Mouse (Mus musculus): ENCODE data around the gene Cilp. TPM values are rescaled to one million over a fixed set of nuclear protein-coding genes. Genes with fewer than 3 reads are reported as not detected.
"Not testable (repeated sequence)": the region's sequence is repeated elsewhere in the genome, so short reads cannot be mapped to it uniquely, and the experiment has no call there.

Cilp gene
- polyA plus RNA-seq, 1 experiment from 2014 or later: not detected

DNA sequence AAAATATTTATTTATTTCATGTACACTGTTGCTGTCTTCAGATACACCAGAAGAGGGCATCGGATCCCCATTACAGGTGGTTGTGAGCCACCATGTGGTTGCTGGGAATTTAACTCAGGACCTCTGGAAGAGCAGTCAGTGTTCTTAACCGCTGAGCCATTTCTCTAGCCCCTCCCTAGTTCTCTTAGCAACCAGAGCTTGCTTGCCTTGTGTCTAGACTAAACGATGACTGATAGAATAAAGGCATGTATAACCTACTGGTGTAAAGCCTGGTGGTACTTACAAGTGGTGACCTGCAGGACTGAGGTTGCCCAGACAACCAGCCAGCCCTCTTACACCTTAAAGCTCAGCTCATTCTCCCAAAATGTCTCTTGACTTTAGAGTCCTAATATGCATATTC, 9.9 kb downstream of the Cilp start:
- not testable (repeated sequence) for ATAC-seq (ENCODE audit: insufficient number of reproducible peaks, low FRiP score); H3K9me3 ChIP-seq (replicated peaks); H3K4me2 ChIP-seq; H3K27ac ChIP-seq (ENCODE audit: poor library complexity, severe bottlenecking); H3K4me1 ChIP-seq (replicated peaks); H3K4me3 ChIP-seq; H3K9ac ChIP-seq; H3K27me3 ChIP-seq (replicated peaks); H3K36me3 ChIP-seq
- 81% methylated on average over 3 of the region's 3 CpGs for WGBS

GRCm38 (mm10) chr9:65275810-65276530, 11.0 kb downstream of the Cilp start:
- Histone ChIP-seq H3K27me3 (replicated peaks) (no peaks in the 10 kb centered on the region), H3K4me3 (no peak overlapping the region), H3K9me3 (replicated peaks) (no peaks in the 10 kb centered on the region), H3K4me1 (replicated peaks) (no peaks in the 10 kb centered on the region), H3K27ac (ENCODE audit: poor library complexity, severe bottlenecking) (no peak overlapping the region), H3K9ac (no peak overlapping the region), H3K4me2 (no peak overlapping the region), H3K36me3 (no peaks in the 10 kb centered on the region)
- no peak for ATAC-seq (ENCODE audit: insufficient number of reproducible peaks, low FRiP score)
- WGBS: 75% methylated on average over 4 of the region's 4 CpGs

- no peak overlapping the region for H3K4me2 ChIP-seq
- H3K27ac ChIP-seq (ENCODE audit: poor library complexity, severe bottlenecking): no peak overlapping the region
- no peak overlapping the region for H3K9ac ChIP-seq
- 60% methylated on average over 5 of the region's 5 CpGs for WGBS
- H3K27me3 ChIP-seq (replicated peaks): no peaks in the 10 kb centered on the region
- no peak for ATAC-seq (ENCODE audit: insufficient number of reproducible peaks, low FRiP score)
- no peaks in the 10 kb centered on the region for H3K9me3 ChIP-seq (replicated peaks)
- no peaks in the 10 kb centered on the region for H3K36me3 ChIP-seq
- H3K4me3 ChIP-seq: no peak overlapping the region
- H3K4me1 ChIP-seq (replicated peaks): no peaks in the 10 kb centered on the region
These were observed 16.7 kb downstream of the Cilp start for GRCm38 (mm10) chr9:65281536-65282151.

DNA sequence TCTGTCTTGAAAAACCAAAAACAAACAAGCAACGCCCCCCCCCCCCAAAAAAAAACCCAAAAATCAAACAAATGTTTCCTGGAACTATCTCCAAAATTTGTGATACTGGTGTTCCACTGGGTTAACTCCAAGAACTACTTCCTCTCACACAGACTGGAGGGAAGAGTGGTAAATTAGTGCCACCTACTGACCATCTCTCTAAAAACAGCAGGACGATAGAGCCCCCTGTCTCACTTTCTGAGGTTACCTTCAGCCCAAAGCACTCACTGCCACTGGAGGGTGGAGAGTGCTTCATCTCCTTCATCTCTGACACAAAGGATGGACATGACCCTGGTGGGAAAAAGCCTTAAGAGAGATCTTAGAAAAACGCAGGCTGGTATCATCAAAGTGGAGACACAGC, 18.3 kb downstream of the Cilp start:
- no peaks in the 10 kb centered on the region for H3K9me3 ChIP-seq (replicated peaks)
- no peak overlapping the region for H3K4me3 ChIP-seq
- WGBS: under 1% methylated on average over 3 of the region's 3 CpGs
- H3K27me3 ChIP-seq (replicated peaks): no peaks in the 10 kb centered on the region
- no peak overlapping the region for H3K9ac ChIP-seq
- no peaks in the 10 kb centered on the region for H3K4me1 ChIP-seq (replicated peaks)
- no peaks in the 10 kb centered on the region for H3K36me3 ChIP-seq
- ATAC-seq (ENCODE audit: insufficient number of reproducible peaks, low FRiP score): no peak
- H3K27ac ChIP-seq (ENCODE audit: poor library complexity, severe bottlenecking): no peak overlapping the region
- no peak overlapping the region for H3K4me2 ChIP-seq

DNA sequence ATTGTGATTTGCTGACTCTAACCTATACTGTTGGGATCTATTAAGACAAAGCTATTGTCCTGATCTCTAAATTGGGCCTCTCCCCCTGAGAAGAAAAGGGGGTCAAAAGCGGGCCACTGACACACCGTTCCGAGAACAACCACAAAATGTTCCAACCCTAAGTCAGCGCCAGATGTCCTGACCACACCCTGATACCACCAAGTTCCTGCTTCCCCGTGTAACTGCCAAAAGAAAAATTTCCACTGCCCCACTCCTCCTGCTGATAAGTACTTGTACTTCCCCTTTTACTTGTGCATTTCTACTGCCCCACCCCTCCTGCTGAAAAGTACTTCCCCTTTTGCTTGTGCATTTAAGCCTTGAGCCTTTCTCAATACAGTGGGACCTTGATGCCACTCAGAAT, 23.3 kb downstream of the Cilp start:
- not testable (repeated sequence) for H3K27me3 ChIP-seq (replicated peaks); H3K27ac ChIP-seq (ENCODE audit: poor library complexity, severe bottlenecking); H3K9ac ChIP-seq; ATAC-seq (ENCODE audit: insufficient number of reproducible peaks, low FRiP score); H3K4me3 ChIP-seq; H3K4me1 ChIP-seq (replicated peaks); H3K4me2 ChIP-seq; H3K9me3 ChIP-seq (replicated peaks); H3K36me3 ChIP-seq
- WGBS: 73% methylated on average over 5 of the region's 5 CpGs

DNA sequence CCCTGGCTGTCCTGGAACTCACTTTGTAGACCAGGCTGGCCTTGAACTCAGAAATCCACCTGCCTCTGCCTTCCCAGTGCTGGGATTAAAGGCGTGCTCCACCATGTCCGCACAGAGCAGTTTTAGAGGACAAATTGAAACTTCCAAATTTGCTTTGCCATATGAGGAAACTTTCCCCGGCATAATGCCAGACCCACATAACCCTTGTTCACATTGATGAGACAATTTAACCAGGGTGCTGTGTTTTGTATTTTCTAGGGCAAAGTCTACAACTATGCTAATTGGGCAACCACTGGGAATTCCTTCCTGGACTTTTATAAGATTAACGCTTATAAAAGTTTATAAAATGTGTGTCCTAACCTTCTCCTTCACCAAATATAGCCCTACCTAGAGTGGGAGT, 25.0 kb downstream of the Cilp start:
- ATAC-seq (ENCODE audit: insufficient number of reproducible peaks, low FRiP score): no peak

GRCm38 (mm10) chr9:65292421-65292820, 27.4 kb downstream of the Cilp start:
- Histone ChIP-seq H3K4me3 (no peak overlapping the region), H3K9ac (no peak overlapping the region), H3K4me2 (0 out of 2 replicates have a peak overlapping the region, but pooled peaks have one; percentile 77), H3K27me3 (replicated peaks) (no peaks in the 10 kb centered on the region), H3K27ac (ENCODE audit: poor library complexity, severe bottlenecking) (no peak overlapping the region), H3K4me1 (replicated peaks) (peaks cover 12% of the 10 kb centered on the region), H3K9me3 (replicated peaks) (no peaks in the 10 kb centered on the region), H3K36me3 (peaks cover 2% of the 10 kb centered on the region)
- 77% methylated on average over 3 of the region's 3 CpGs for WGBS
- no peak for ATAC-seq (ENCODE audit: insufficient number of reproducible peaks, low FRiP score)

More for the DNA sequence above, 25.0 kb downstream of the Cilp start:
- no peaks in the 10 kb centered on the region for H3K36me3 ChIP-seq
- H3K4me1 ChIP-seq (replicated peaks): peaks cover 6% of the 10 kb centered on the region
- H3K9me3 ChIP-seq (replicated peaks): no peaks in the 10 kb centered on the region
- no peak overlapping the region for H3K4me3 ChIP-seq
- WGBS: 85% methylated on average over 4 of the region's 4 CpGs
- no peaks in the 10 kb centered on the region for H3K27me3 ChIP-seq (replicated peaks)
- no peak overlapping the region for H3K4me2 ChIP-seq
- no peak overlapping the region for H3K9ac ChIP-seq
- no peak overlapping the region for H3K27ac ChIP-seq (ENCODE audit: poor library complexity, severe bottlenecking)

- Histone ChIP-seq H3K4me2 (peak overlapping the region; percentile 77), H3K36me3 (peaks cover 5% of the 10 kb centered on the region), H3K9ac (peak overlapping the region; percentile 79), H3K27me3 (replicated peaks) (no peaks in the 10 kb centered on the region), H3K9me3 (replicated peaks) (no peaks in the 10 kb centered on the region), H3K27ac (ENCODE audit: poor library complexity, severe bottlenecking) (peak overlapping the region; percentile 82), H3K4me1 (replicated peaks) (peaks cover 12% of the 10 kb centered on the region), H3K4me3 (peak overlapping the region; percentile 84)
- ATAC-seq (ENCODE audit: insufficient number of reproducible peaks, low FRiP score): no peak
- 31% methylated on average over 5 of the region's 5 CpGs for WGBS
These were observed 28.1 kb downstream of the Cilp start for GRCm38 (mm10) chr9:65293119-65293518.

DNA sequence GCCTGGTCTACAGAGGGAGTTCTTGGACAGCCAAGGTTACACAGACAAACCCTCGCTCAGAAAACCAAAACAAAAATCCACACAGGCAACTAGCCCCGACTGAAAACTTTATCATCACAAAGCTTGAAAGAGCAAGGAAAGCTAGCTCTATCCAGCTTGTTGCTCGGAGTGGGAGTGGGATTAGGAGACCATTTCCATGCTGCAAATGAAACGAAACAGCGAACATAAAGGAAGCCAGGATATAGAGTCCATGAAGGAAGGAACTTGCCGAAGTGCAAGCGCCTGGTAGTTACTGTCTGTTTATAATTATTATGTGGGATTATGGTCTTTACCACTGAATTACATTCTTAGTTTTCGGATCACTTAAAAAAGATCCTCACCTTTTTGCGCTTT, 28.6 kb downstream of the Cilp start:
- H3K4me3 ChIP-seq: peak overlapping the region; percentile 84
- peaks cover 12% of the 10 kb centered on the region for H3K4me1 ChIP-seq (replicated peaks)
- ATAC-seq (ENCODE audit: insufficient number of reproducible peaks, low FRiP score): no peak
- H3K36me3 ChIP-seq: peaks cover 5% of the 10 kb centered on the region
- H3K27ac ChIP-seq (ENCODE audit: poor library complexity, severe bottlenecking): peak overlapping the region; percentile 82
- under 1% methylated on average over 9 of the region's 9 CpGs for WGBS
- peak overlapping the region; percentile 77 for H3K4me2 ChIP-seq
- peak overlapping the region; percentile 79 for H3K9ac ChIP-seq
- H3K27me3 ChIP-seq (replicated peaks): no peaks in the 10 kb centered on the region
- H3K9me3 ChIP-seq (replicated peaks): no peaks in the 10 kb centered on the region

DNA sequence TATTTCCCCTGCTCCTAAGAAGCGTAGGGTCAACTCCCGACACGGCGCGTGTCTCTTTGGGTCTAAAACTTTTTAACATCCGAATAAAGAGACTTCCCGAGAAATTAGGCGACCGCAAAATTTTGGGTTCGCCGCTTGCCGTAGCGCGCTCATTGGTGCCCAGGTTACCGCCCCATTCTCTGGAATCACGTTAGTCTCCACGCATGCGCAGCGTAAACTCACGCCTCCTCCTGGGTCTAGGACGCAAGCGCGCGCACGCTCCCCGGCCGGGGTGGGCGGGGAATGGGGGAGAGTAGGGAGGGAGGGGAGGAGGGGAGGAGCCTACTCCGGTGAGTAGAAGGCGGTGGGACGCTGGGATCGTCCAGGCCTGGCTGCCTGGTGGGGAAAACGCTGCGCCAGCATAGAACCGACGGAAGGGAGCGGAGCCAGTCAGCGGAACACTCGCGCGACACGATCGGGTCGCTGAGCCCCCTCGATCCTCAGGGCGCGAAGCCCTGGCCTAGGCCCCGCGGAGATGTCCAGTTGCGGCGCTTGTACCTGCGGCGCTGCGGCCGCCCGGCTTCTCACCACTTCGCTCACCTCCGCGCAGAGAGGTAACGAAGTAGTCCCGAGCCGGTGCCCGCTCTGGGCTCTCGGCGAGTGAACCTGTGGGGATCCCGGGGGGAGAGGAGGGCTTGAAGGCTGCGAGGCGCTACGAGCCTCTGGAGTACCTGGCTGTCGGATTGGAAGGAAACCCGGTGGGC, 29.2 kb downstream of the Cilp start, which contains the start of gene Clpx:
Gene Clpx (plus strand): TSS at position 288 of the 743 bp plus-strand sequence.
- Histone ChIP-seq H3K4me3 (peak within 1 kb of the TSS; percentile 84), H3K4me1 (replicated peaks) (peaks cover 16% of the 10 kb centered on the region), H3K9me3 (replicated peaks) (no peaks in the 10 kb centered on the region), H3K27ac (ENCODE audit: poor library complexity, severe bottlenecking) (peak within 1 kb of the TSS; percentile 83), H3K4me2 (peak within 1 kb of the TSS; percentile 77), H3K36me3 (peaks cover 5% of the 10 kb centered on the region), H3K27me3 (replicated peaks) (no peaks in the 10 kb centered on the region), H3K9ac (peak within 1 kb of the TSS; percentile 93)
- ATAC-seq (ENCODE audit: insufficient number of reproducible peaks, low FRiP score): peak; percentile 96
- under 1% methylated on average over 71 of the region's 71 CpGs for WGBS

GRCm38 (mm10) chr9:65294716-65295378, 29.9 kb downstream of the Cilp start:
- ATAC-seq (ENCODE audit: insufficient number of reproducible peaks, low FRiP score): peak; percentile 18; the same call in 1 of the 2 replicates
- Histone ChIP-seq H3K27me3 (replicated peaks) (no peaks in the 10 kb centered on the region), H3K4me1 (replicated peaks) (peaks cover 16% of the 10 kb centered on the region), H3K9me3 (replicated peaks) (no peaks in the 10 kb centered on the region), H3K4me2 (peak overlapping the region; percentile 77), H3K9ac (peak overlapping the region; percentile 93), H3K4me3 (peak overlapping the region; percentile 84), H3K36me3 (peaks cover 8% of the 10 kb centered on the region), H3K27ac (ENCODE audit: poor library complexity, severe bottlenecking) (peak overlapping the region; percentile 83)
- 2% methylated on average over 28 of the region's 28 CpGs for WGBS
